In genomic region chr7:73594492-73595139, GRCm38 (mm10) we compare ENCODE assay signal across 8 mouse cellular contexts. TPM values are rescaled to one million over a fixed set of nuclear protein-coding genes. Genes with fewer than 3 reads are reported as not detected.
A peak's percentile ranks its signal among the peaks of the same experiment; 100 is the strongest.
DNase-seq lines count a peak whose midpoint lies in the region; ATAC-seq and TF ChIP-seq lines count a peak whose summit lies in the region.

No protein-coding gene starts in this region.

- no peak for TF ChIP-seq POLR2A in brain, embryonic 14.5 days (IDR thresholded peaks at IDR 0.05; ENCODE audit: borderline replicate concordance, extremely low read depth, insufficient read depth, insufficient read length, poor library complexity, severe bottlenecking)
- TF ChIP-seq POLR2A in heart, adult 2 months (IDR thresholded peaks at IDR 0.05; ENCODE audit: insufficient read depth, low read depth, low read length) = no peak

- peak overlapping the region; percentile 52 for H3K4me2 ChIP-seq in midbrain, embryonic 12.5 days (replicated peaks)

- peak; percentile 95 for DNase-seq in heart, adult 11 months
- no peak for DNase-seq in heart, postnatal 25 days (ENCODE audit: low spot score)
- DNase-seq in brain, embryonic 14.5 days (ENCODE audit: low read depth) = peak; percentile 89
- peak; percentile 58 to 65 for DNase-seq in heart, adult 2 months
- DNase-seq in kidney, postnatal 10 days = peak; percentile 68
- DNase-seq in ovary, postnatal 36 days (ENCODE audit: low spot score) = no peak

- no peak for ATAC-seq in midbrain, embryonic 12.5 days (ENCODE audit: low FRiP score, low read depth)
- ATAC-seq in monocyte, adult 5-6 weeks (replicated peaks; ENCODE audit: insufficient number of reproducible peaks, low FRiP score, low TSS enrichment, poor library complexity, severe bottlenecking) = no peak

- intact Hi-C loops in heart, postnatal 25 days (cut with DNase I) = loop anchor here (1.0 to 2.0 kb wide), 3 partner anchors 24 to 53 kb away; partner anchors contain the start of gene Chd2
- intact Hi-C loops in heart, adult 2 months (cut with DNase I) = loop anchor here (1.0 to 2.0 kb wide), 3 partner anchors 24 to 53 kb away; partner anchors contain the start of gene Chd2

- H3K4me1 ChIP-seq in heart, adult 2 months (ENCODE audit: control insufficient read depth, insufficient read depth, low read length) = peaks cover 12% of the 10 kb centered on the region
- peaks cover 39% of the 10 kb centered on the region for H3K4me1 ChIP-seq in midbrain, embryonic 12.5 days

- WGBS in heart, adult 2 months = under 1% methylated on average over 14 of the region's 14 CpGs
- 1% methylated on average over 14 of the region's 14 CpGs for WGBS in midbrain, embryonic 12.5 days

- no peak for TF ChIP-seq EP300 in heart, adult 2 months (IDR thresholded peaks at IDR 0.05; ENCODE audit: insufficient read depth, low read depth, low read length)

- H3K27ac ChIP-seq in heart, adult 2 months = peak overlapping the region; percentile 98
- H3K27ac ChIP-seq in midbrain, embryonic 12.5 days (replicated peaks) = peak overlapping the region; percentile 79

- H3K9ac ChIP-seq in heart, adult 2 months (ENCODE audit: low read depth, low read length) = peak overlapping the region; percentile 67
- peak overlapping the region; percentile 24; the same call in 1 of the 2 replicates for H3K9ac ChIP-seq in midbrain, embryonic 12.5 days (replicated peaks)

- no peaks in the 10 kb centered on the region for H3K9me3 ChIP-seq in midbrain, embryonic 12.5 days

- H3K36me3 ChIP-seq in heart, adult 2 months (ENCODE audit: control insufficient read depth, insufficient read depth, low read length) = peaks cover 15% of the 10 kb centered on the region
- no peaks in the 10 kb centered on the region for H3K36me3 ChIP-seq in midbrain, embryonic 12.5 days

- H3K4me3 ChIP-seq in heart, adult 2 months = peak overlapping the region; percentile 54
- peak overlapping the region; percentile 34 for H3K4me3 ChIP-seq in midbrain, embryonic 12.5 days

- no peaks in the 10 kb centered on the region for H3K79me2 ChIP-seq in heart, adult 2 months (replicated peaks; ENCODE audit: control insufficient read depth, insufficient read depth, low read length)

- no peak for TF ChIP-seq CTCF in brain, embryonic 14.5 days (IDR thresholded peaks at IDR 0.05; ENCODE audit: borderline replicate concordance, extremely low read depth, insufficient read depth, insufficient read length)
- no peak for TF ChIP-seq CTCF in heart, adult 2 months (IDR thresholded peaks at IDR 0.05)

- H3K27me3 ChIP-seq in heart, adult 2 months (ENCODE audit: control insufficient read depth, insufficient read depth, low read length) = no peaks in the 10 kb centered on the region
- H3K27me3 ChIP-seq in midbrain, embryonic 12.5 days = no peaks in the 10 kb centered on the region; the same call in 1 of the 2 replicates

RNA-seq across cellular contexts. Expression of gene Chd2, which starts 53.0 kb away (rescaled TPM):
- 10 to 100 TPM; 40.4 to 41.2 TPM for total RNA-seq in heart, postnatal 25 days (2021)
- polyA plus RNA-seq in brain, embryonic 14.5 days (2012; rRNA removed) = 51.8 and 54.9 TPM in 2 replicates
- total RNA-seq in heart, adult 2 months (2021) = 10 to 100 TPM; 38.1 to 43.3 TPM
- 32.9 and 38.0 TPM in 2 replicates for polyA plus RNA-seq in heart, adult 2 months (2012; rRNA removed)
- 54.8 and 61.4 TPM in 2 replicates for polyA plus RNA-seq in midbrain, embryonic 12.5 days (2016; fragmentation: Nextera tagmentation; extraction: Ambion mirVana)
- total RNA-seq in monocyte, adult 5-6 weeks (2017) = 241 to 361 TPM (median 252 TPM) in 3 replicates

Comparison
In these comparisons a context has a peak if more than half of its experiments do, and no peak if none do; other contexts are left out.
1. DNase-seq: peak in heart, adult 11 months (single experiment), brain, embryonic 14.5 days (single experiment), heart, adult 2 months (2 of 2) and kidney, postnatal 10 days (single experiment); none in heart, postnatal 25 days (single experiment) and ovary, postnatal 36 days (single experiment).